In genomic region chr5:49292421-49292820, GRCm38 (mm10) we compare ENCODE assay signal across 19 mouse cellular contexts.
"Had no signal": no experiment of that assay in that cellular context is flagged by ENCODE, and none has a peak within 500 bp of the region (broad histone marks: within the 10 kb centered on the region; RNA-seq: fewer than 3 reads in every experiment).

No protein-coding gene starts in this region.

- H3K4me2 ChIP-seq: limb, embryonic 12.5 days; limb, embryonic 15.5 days; liver, embryonic 13.5 days; midbrain, embryonic 13.5 days; neural tube, embryonic 13.5 days had no signal

- H3K36me3 ChIP-seq: limb, embryonic 12.5 days; limb, embryonic 15.5 days; liver, embryonic 13.5 days; midbrain, embryonic 10.5 days; midbrain, embryonic 13.5 days; neural tube, embryonic 13.5 days had no signal

- DNase-seq: kidney, adult 2 months; kidney, postnatal 25 days; left cerebral cortex, postnatal 4 days; liver, embryonic 13.5 days; lung, adult 2 months; retina, postnatal 1 day; right cerebral cortex, postnatal 4 days; thymus, adult 2 months; thymus, postnatal 25 days had no signal

- H3K27me3 ChIP-seq: limb, embryonic 12.5 days; limb, embryonic 15.5 days; liver, embryonic 13.5 days; megakaryocyte, embryonic 14.5 days; midbrain, embryonic 13.5 days; neural tube, embryonic 13.5 days had no signal

- ATAC-seq: intestine, postnatal 0 days; midbrain, embryonic 13.5 days had no signal

- H3K4me3 ChIP-seq: limb, embryonic 12.5 days; limb, embryonic 15.5 days; liver, embryonic 13.5 days; megakaryocyte, embryonic 14.5 days; midbrain, embryonic 10.5 days; midbrain, embryonic 13.5 days; myocyte; neural tube, embryonic 13.5 days had no signal

- H3K4me1 ChIP-seq: limb, embryonic 12.5 days; limb, embryonic 15.5 days; liver, embryonic 13.5 days; megakaryocyte, embryonic 14.5 days; midbrain, embryonic 10.5 days; midbrain, embryonic 13.5 days; neural tube, embryonic 13.5 days had no signal

- H3K9ac ChIP-seq: limb, embryonic 12.5 days; limb, embryonic 15.5 days; liver, embryonic 13.5 days; midbrain, embryonic 13.5 days; neural tube, embryonic 13.5 days had no signal

- H3K27ac ChIP-seq: kidney, postnatal 0 days; limb, embryonic 12.5 days; limb, embryonic 15.5 days; liver, embryonic 13.5 days; midbrain, embryonic 10.5 days; midbrain, embryonic 13.5 days; neural tube, embryonic 13.5 days; stomach, postnatal 0 days had no signal

- H3K9me3 ChIP-seq: limb, embryonic 12.5 days; limb, embryonic 15.5 days; liver, embryonic 13.5 days; megakaryocyte, embryonic 14.5 days; midbrain, embryonic 10.5 days; midbrain, embryonic 13.5 days; neural tube, embryonic 13.5 days had no signal
